Mouse (Mus musculus) limb, embryonic 11.5 days (tissue): ENCODE measurements around the gene Copa. TPM values are rescaled to one million over a fixed set of nuclear protein-coding genes. Genes with fewer than 3 reads are reported as not detected.

Source experiments
- ATAC-seq: fragments of 200-750 bp; cut with Nextera tagmentation; 2 replicates; pipeline ENCODE4 v1.8.0; 2017; ENCODE audit warnings: low read depth; ENCODE audit not compliant: insufficient number of reproducible peaks, low FRiP score, low TSS enrichment
- DNase-seq: peaks from one replicate; pipeline ENCODE4 v3.0.0-alpha.2; 2015; ENCODE audit warnings: low spot score
- H3K27ac ChIP-seq: fragments of 300-500 bp; sonication (generic); replicated peaks from 2 replicates; pipeline ENCODE4 v1.5.1; 2014; ENCODE audit warnings: low read depth, mild to moderate bottlenecking, low read length
- H3K27me3 ChIP-seq: fragments of 300-500 bp; sonication (generic); 2 replicates; pipeline ENCODE4 v1.6.1; 2014; ENCODE audit warnings: mild to moderate bottlenecking, low read length, mixed read lengths; ENCODE audit not compliant: control insufficient read depth, insufficient read depth
- H3K36me3 ChIP-seq: fragments of 300-500 bp; sonication (generic); 2 replicates; pipeline ENCODE4 v1.6.1; 2014; ENCODE audit warnings: mild to moderate bottlenecking, low read length, moderate library complexity, mixed read lengths; ENCODE audit not compliant: control insufficient read depth, insufficient read depth
- H3K4me1 ChIP-seq: fragments of 300-500 bp; sonication (generic); 2 replicates; pipeline ENCODE4 v1.6.1; 2014; ENCODE audit warnings: low read length, mixed read lengths; ENCODE audit not compliant: control insufficient read depth, insufficient read depth
- H3K4me2 ChIP-seq: fragments of 300-500 bp; sonication (generic); 2 replicates; pipeline ENCODE4 v1.6.1; 2014; ENCODE audit warnings: low read depth, mild to moderate bottlenecking, moderate library complexity; ENCODE audit not compliant: severe bottlenecking
- H3K4me3 ChIP-seq: fragments of 300-500 bp; sonication (generic); 2 replicates; pipeline ENCODE4 v1.5.1; 2014; ENCODE audit warnings: low read depth, low read length
- H3K9ac ChIP-seq: fragments of 300-500 bp; sonication (generic); 2 replicates; pipeline ENCODE4 v1.6.1; 2014; ENCODE audit warnings: mild to moderate bottlenecking, low read length
- H3K9me3 ChIP-seq: fragments of 300-500 bp; sonication (generic); 2 replicates; pipeline ENCODE4 v1.6.1; 2016; ENCODE audit warnings: low read length; ENCODE audit not compliant: control insufficient read depth
- WGBS: fragments of 180-500 bp; shearing (Covaris S2); extraction: QIAGEN DNeasy Blood & Tissue Kit; methylation state at CpG from one replicate; pipeline ENCODE4 v1.1.7; 2014; 5-methylcytosine and 5-hydroxymethylcytosine counted together
- polyA plus RNA-seq: library from polyadenylated mRNA; unstranded; fragments of >200 nt; fragmentation: Nextera tagmentation; extraction: Ambion mirVana; gene quantifications from 2 replicates; pipeline ENCODE4 v1.2.1, GENCODE M21; 2014

The Copa gene
- polyA plus RNA-seq = 173 and 197 TPM in 2 replicates

- WGBS = under 1% methylated on average over 40 of the region's 40 CpGs
- Histone ChIP-seq H3K4me2 (peak within 1 kb of the TSS; percentile 53), H3K27me3 (no peaks in the 10 kb centered on the region), H3K4me1 (peaks cover 5% of the 10 kb centered on the region), H3K4me3 (peak within 1 kb of the TSS; percentile 84), H3K36me3 (peaks cover 3% of the 10 kb centered on the region; the same call in 1 of the 2 replicates), H3K9ac (peak within 1 kb of the TSS; percentile 80), H3K27ac (no peak within 1 kb of the TSS), H3K9me3 (no peaks in the 10 kb centered on the region)
- ATAC-seq = peak; percentile 96
- DNase-seq = peak; percentile 95
These were observed at the start of gene Copa, which contains the start of gene Ncstn for GRCm38 (mm10) chr1:172082101-172082898. Gene Copa (plus strand): TSS chr1:172082529. Gene Ncstn (minus strand): TSS chr1:172082795.

- Histone ChIP-seq H3K4me3 (no peak overlapping the region), H3K9ac (no peak overlapping the region), H3K36me3 (no peaks in the 10 kb centered on the region), H3K4me1 (no peaks in the 10 kb centered on the region), H3K4me2 (no peak overlapping the region), H3K27me3 (no peaks in the 10 kb centered on the region), H3K27ac (no peak overlapping the region), H3K9me3 (no peaks in the 10 kb centered on the region)
- WGBS = 65% methylated on average over 8 of the region's 8 CpGs
- DNase-seq (no peak), ATAC-seq (no peak)
These were observed 35.9 kb upstream of the Copa start for GRCm38 (mm10) chr1:172046410-172046809.

GRCm38 (mm10) chr1:172046938-172047337 is 35.4 kb upstream of the Copa start:
- no peak overlapping the region for H3K27ac ChIP-seq
- no peaks in the 10 kb centered on the region for H3K4me1 ChIP-seq
- H3K36me3 ChIP-seq = no peaks in the 10 kb centered on the region
- no peak overlapping the region for H3K4me2 ChIP-seq
- no peaks in the 10 kb centered on the region for H3K9me3 ChIP-seq
- ATAC-seq (peak; percentile 58; the same call in 1 of the 2 replicates), DNase-seq (peak; percentile 88)
- no peak overlapping the region for H3K9ac ChIP-seq
- H3K4me3 ChIP-seq = no peak overlapping the region
- H3K27me3 ChIP-seq = no peaks in the 10 kb centered on the region
- WGBS = 11% methylated on average over 5 of the region's 5 CpGs

- no peak overlapping the region for H3K4me2 ChIP-seq
- WGBS = 34% methylated on average over 6 of the region's 6 CpGs
- H3K27ac ChIP-seq = no peak overlapping the region
- H3K9ac ChIP-seq = no peak overlapping the region
- H3K27me3 ChIP-seq = peaks cover 11% of the 10 kb centered on the region
- no peaks in the 10 kb centered on the region for H3K4me1 ChIP-seq
- H3K36me3 ChIP-seq = no peaks in the 10 kb centered on the region
- no peak overlapping the region for H3K4me3 ChIP-seq
- H3K9me3 ChIP-seq = no peaks in the 10 kb centered on the region
- DNase-seq (no peak), ATAC-seq (no peak)
These were observed 34.0 kb upstream of the Copa start for GRCm38 (mm10) chr1:172048241-172048734.

GRCm38 (mm10) chr1:172049131-172049782 is 33.1 kb upstream of the Copa start:
- no peaks in the 10 kb centered on the region for H3K36me3 ChIP-seq
- WGBS = 30% methylated on average over 13 of the region's 13 CpGs
- H3K27me3 ChIP-seq = peaks cover 21% of the 10 kb centered on the region
- peak; percentile 28 for DNase-seq
- H3K9ac ChIP-seq = no peak overlapping the region
- H3K27ac ChIP-seq = no peak overlapping the region
- H3K4me2 ChIP-seq = peak overlapping the region; percentile 12; the same call in 1 of the 2 replicates
- H3K4me3 ChIP-seq = no peak overlapping the region
- no peak for ATAC-seq
- peaks cover 5% of the 10 kb centered on the region; the same call in 1 of the 2 replicates for H3K4me1 ChIP-seq
- H3K9me3 ChIP-seq = no peaks in the 10 kb centered on the region

- Histone ChIP-seq H3K9ac (no peak overlapping the region), H3K4me2 (no peak overlapping the region), H3K4me3 (no peak overlapping the region), H3K9me3 (no peaks in the 10 kb centered on the region), H3K27me3 (peaks cover 32% of the 10 kb centered on the region), H3K27ac (no peak overlapping the region), H3K4me1 (peaks cover 5% of the 10 kb centered on the region; the same call in 1 of the 2 replicates), H3K36me3 (no peaks in the 10 kb centered on the region)
- DNase-seq (no peak), ATAC-seq (no peak)
- 4% methylated on average over 10 of the region's 10 CpGs for WGBS
These were observed 29.5 kb upstream of the Copa start for GRCm38 (mm10) chr1:172052766-172053279.

- 1% methylated on average over 41 of the region's 42 CpGs for WGBS
- Histone ChIP-seq H3K4me1 (peaks cover 5% of the 10 kb centered on the region; the same call in 1 of the 2 replicates), H3K4me3 (peak overlapping the region; percentile 22), H3K36me3 (no peaks in the 10 kb centered on the region), H3K27me3 (peaks cover 32% of the 10 kb centered on the region), H3K9ac (peak overlapping the region; percentile 41; the same call in 1 of the 2 replicates), H3K27ac (no peak overlapping the region), H3K4me2 (peak overlapping the region; percentile 63), H3K9me3 (no peaks in the 10 kb centered on the region)
- DNase-seq = peak; percentile 43
- ATAC-seq = no peak
These were observed 28.5 kb upstream of the Copa start for GRCm38 (mm10) chr1:172053541-172054440.
